Mouse (Mus musculus) midbrain, embryonic 14.5 days (tissue): ENCODE results near the gene Lhfpl2. TPM values are rescaled to one million over a fixed set of nuclear protein-coding genes. Genes with fewer than 3 reads are reported as not detected.
A peak's percentile ranks its signal among the peaks of the same experiment; 100 is the strongest.

Experiments used
- ATAC-seq: fragments of 200-750 bp; cut with Nextera tagmentation; 2 replicates; pipeline ENCODE4 v1.8.0; 2017; ENCODE audit warnings: moderate number of reproducible peaks, moderate library complexity; ENCODE audit not compliant: low FRiP score, low TSS enrichment
- DNase-seq: peaks from one replicate; pipeline ENCODE4 v3.0.0-alpha.2; 2015
- H3K27ac ChIP-seq: fragments of 300-500 bp; sonication (generic); replicated peaks from 2 replicates; pipeline ENCODE4 v1.5.1; 2014; ENCODE audit warnings: mild to moderate bottlenecking, low read depth, low read length, moderate library complexity
- H3K27me3 ChIP-seq: fragments of 300-500 bp; sonication (generic); 2 replicates; pipeline ENCODE4 v1.6.1; 2014; ENCODE audit warnings: low read length, control low read depth, mixed read lengths; ENCODE audit not compliant: control insufficient read depth, insufficient read depth
- H3K36me3 ChIP-seq: fragments of 300-500 bp; sonication (generic); 2 replicates; pipeline ENCODE4 v1.6.1; 2014; ENCODE audit warnings: low read length, control low read depth; ENCODE audit not compliant: control insufficient read depth, insufficient read depth
- H3K4me1 ChIP-seq: fragments of 300-500 bp; sonication (generic); 2 replicates; pipeline ENCODE4 v1.6.1; 2014; ENCODE audit warnings: mild to moderate bottlenecking, antibody characterized with exemption, low read length, control low read depth; ENCODE audit not compliant: control insufficient read depth, insufficient read depth
- H3K4me2 ChIP-seq: fragments of 300-500 bp; sonication (generic); 2 replicates; pipeline ENCODE4 v1.6.1; 2014; ENCODE audit warnings: mild to moderate bottlenecking, low read length, moderate library complexity
- H3K4me3 ChIP-seq: fragments of 300-500 bp; sonication (generic); replicated peaks from 2 replicates; pipeline ENCODE4 v1.5.1; 2014; ENCODE audit warnings: low read depth, low read length
- H3K9ac ChIP-seq: fragments of 300-500 bp; sonication (generic); replicated peaks from 2 replicates; pipeline ENCODE4 v1.6.1; 2014; ENCODE audit warnings: mild to moderate bottlenecking, low read length, moderate library complexity
- H3K9me3 ChIP-seq: fragments of 300-500 bp; sonication (generic); 2 replicates; pipeline ENCODE4 v1.6.1; 2016; ENCODE audit warnings: low read length, control low read depth, mixed read lengths; ENCODE audit not compliant: control insufficient read depth
- WGBS: fragments of 180-500 bp; shearing (Covaris S2); extraction: QIAGEN DNeasy Blood & Tissue Kit; methylation state at CpG from one replicate; pipeline ENCODE4 v1.1.7; 2014; 5-methylcytosine and 5-hydroxymethylcytosine counted together
- polyA plus RNA-seq: library from polyadenylated mRNA; unstranded; fragments of >200 nt; fragmentation: Nextera tagmentation; extraction: Ambion mirVana; gene quantifications from 2 replicates; pipeline ENCODE4 v1.2.1, GENCODE M21; 2014

Gene Lhfpl2
- polyA plus RNA-seq, 1 experiment from 2014 or later = 14.2 TPM

DNA sequence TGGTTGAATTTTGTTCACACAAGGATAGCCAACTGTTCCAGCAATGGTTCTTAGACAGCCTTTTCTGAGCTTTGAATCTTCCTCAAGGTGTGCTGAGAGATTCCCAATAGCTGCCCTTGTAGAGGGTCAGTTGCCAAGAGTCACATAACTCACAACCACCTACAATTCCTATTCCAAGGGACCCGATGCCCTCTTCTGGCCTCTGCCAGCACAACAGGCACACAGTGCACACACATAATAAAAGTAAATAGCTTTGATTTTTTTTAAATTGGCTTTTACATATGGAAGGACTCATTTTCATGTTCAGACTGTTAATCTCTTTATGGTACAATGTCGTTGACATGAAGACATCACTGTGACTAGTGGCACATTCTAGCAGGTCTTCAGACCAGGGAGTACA is 155.1 kb downstream of the Lhfpl2 start:
- Histone ChIP-seq H3K36me3 (peaks cover 22% of the 10 kb centered on the region), H3K27ac (no peak overlapping the region), H3K4me2 (no peak overlapping the region), H3K9ac (no peak overlapping the region), H3K4me1 (no peaks in the 10 kb centered on the region), H3K4me3 (no peak overlapping the region), H3K27me3 (no peaks in the 10 kb centered on the region), H3K9me3 (no peaks in the 10 kb centered on the region; the same call in 1 of the 2 replicates)
- DNase-seq (no peak), ATAC-seq (no peak)
- 84% methylated on average over 2 of the region's 2 CpGs for WGBS

DNA sequence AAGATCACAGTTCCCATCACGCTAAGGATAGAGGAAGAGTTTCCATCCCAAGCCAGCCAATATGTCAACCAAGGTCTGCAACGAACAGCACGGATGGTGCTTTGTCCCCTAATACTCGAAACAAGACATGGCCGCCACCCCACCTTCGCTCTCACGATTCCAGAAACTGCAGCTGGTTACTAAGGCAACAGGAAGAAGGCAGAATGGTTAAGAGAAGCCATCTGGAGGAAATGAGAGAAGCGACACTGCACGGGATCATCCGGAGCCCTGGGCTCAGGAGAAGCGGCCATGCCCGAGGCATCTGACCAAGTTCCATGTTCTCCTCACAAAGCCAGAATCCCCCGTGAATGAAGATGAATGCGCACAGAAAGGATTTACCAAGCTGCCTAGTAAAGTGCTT is 166.0 kb downstream of the Lhfpl2 start:
- peak; percentile 18 for DNase-seq
- Histone ChIP-seq H3K27me3 (no peaks in the 10 kb centered on the region), H3K27ac (no peak overlapping the region), H3K9ac (no peak overlapping the region), H3K36me3 (peaks cover 27% of the 10 kb centered on the region), H3K4me1 (no peaks in the 10 kb centered on the region), H3K4me3 (no peak overlapping the region), H3K9me3 (no peaks in the 10 kb centered on the region), H3K4me2 (no peak overlapping the region)
- ATAC-seq = no peak
- WGBS = 75% methylated on average over 14 of the region's 14 CpGs

DNA sequence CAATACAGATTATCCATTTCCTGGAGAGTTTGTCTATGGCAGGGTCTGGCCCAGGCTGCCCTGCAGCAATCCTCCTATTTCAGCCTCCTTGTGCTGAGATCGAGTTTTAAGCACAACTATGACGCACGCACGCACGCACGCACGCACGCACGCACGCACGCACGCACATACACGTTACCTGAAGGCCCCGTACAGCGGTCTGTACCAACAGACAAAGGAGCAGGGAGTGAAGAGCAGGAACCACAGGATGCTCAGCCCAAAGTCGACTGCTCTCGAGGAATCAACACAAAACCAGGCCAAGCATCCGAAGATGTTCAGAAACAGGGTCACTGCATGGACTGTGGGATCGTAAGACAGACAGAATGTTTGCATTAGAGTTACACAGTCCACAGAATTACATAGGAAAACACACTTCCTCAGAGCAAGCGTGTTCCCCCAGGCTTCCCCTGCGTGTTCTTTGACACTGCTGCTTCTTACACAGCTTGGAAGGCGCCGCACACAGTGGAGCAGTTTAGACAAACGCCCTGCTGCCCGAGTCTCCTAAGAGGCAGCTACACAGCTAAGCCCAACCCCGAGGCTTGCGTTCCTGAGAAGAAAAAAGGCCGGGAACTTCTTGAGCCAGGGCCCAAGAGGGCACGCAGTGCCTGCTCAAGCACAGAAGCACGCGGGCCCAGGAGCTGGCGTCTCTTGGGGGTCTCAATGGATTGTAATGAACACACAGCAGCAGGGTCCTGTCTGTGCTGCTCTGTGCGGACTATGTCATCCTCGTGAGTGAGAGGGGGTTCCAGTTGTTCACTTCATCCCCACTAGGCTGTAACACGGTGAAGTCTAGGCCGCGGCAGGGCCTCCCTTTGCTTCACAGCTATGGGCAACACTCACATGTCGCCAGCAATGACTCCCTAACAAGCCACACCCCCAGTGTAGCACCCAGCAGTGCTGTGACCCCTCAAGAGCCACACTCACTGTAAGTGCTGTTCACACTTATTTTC is 167.4 kb downstream of the Lhfpl2 start:
- Histone ChIP-seq H3K36me3 (peaks cover 31% of the 10 kb centered on the region), H3K27me3 (no peaks in the 10 kb centered on the region), H3K9ac (no peak overlapping the region), H3K4me1 (no peaks in the 10 kb centered on the region), H3K27ac (no peak overlapping the region), H3K9me3 (no peaks in the 10 kb centered on the region), H3K4me3 (no peak overlapping the region), H3K4me2 (no peak overlapping the region)
- DNase-seq (no peak), ATAC-seq (no peak)
- 94% methylated on average over 38 of the region's 38 CpGs for WGBS

- H3K9ac ChIP-seq = no peak overlapping the region
- no peaks in the 10 kb centered on the region for H3K27me3 ChIP-seq
- H3K9me3 ChIP-seq = no peaks in the 10 kb centered on the region
- no peaks in the 10 kb centered on the region for H3K4me1 ChIP-seq
- H3K36me3 ChIP-seq = peaks cover 18% of the 10 kb centered on the region
- WGBS = 93% methylated on average over 14 of the region's 14 CpGs
- ATAC-seq (no peak), DNase-seq (no peak)
- no peak overlapping the region for H3K27ac ChIP-seq
- H3K4me3 ChIP-seq = no peak overlapping the region
- no peak overlapping the region for H3K4me2 ChIP-seq
These were observed 174.3 kb downstream of the Lhfpl2 start for GRCm38 (mm10) chr13:94231871-94232270.

- Histone ChIP-seq H3K36me3 (no peaks in the 10 kb centered on the region), H3K4me1 (peaks cover 6% of the 10 kb centered on the region; the same call in 1 of the 2 replicates), H3K9me3 (no peaks in the 10 kb centered on the region), H3K4me2 (no peak overlapping the region), H3K27me3 (no peaks in the 10 kb centered on the region), H3K27ac (no peak overlapping the region), H3K9ac (no peak overlapping the region), H3K4me3 (no peak overlapping the region)
- 57% methylated on average over 4 of the region's 4 CpGs for WGBS
- DNase-seq = no peak
- ATAC-seq = no peak
These were observed 181.9 kb downstream of the Lhfpl2 start for GRCm38 (mm10) chr13:94239488-94239887.

DNA sequence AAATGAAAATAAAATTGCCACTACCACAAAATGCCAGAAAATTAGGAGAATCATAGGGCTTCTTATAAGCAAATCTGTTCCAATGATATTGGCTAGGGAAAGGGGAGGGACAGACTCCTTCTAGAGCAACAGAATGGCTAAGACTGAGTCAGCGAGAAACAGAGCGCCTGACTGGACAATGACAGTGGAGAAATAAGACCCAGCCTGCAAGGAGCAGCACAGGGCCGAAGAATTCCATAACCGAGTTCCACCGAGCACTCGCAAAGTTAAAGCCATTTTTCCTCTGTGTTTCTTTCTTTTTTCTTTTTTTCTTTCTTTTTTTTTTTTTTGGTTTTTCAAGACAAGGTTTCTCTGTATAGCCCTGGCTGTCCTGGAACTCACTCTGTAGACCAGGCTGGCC is 182.5 kb downstream of the Lhfpl2 start:
- Histone ChIP-seq H3K4me2 (no peak overlapping the region), H3K9me3 (no peaks in the 10 kb centered on the region), H3K4me3 (no peak overlapping the region), H3K4me1 (peaks cover 6% of the 10 kb centered on the region; the same call in 1 of the 2 replicates), H3K36me3 (no peaks in the 10 kb centered on the region), H3K27me3 (no peaks in the 10 kb centered on the region), H3K9ac (no peak overlapping the region), H3K27ac (no peak overlapping the region)
- DNase-seq (no peak), ATAC-seq (no peak)
- 86% methylated on average over 6 of the region's 6 CpGs for WGBS

DNA sequence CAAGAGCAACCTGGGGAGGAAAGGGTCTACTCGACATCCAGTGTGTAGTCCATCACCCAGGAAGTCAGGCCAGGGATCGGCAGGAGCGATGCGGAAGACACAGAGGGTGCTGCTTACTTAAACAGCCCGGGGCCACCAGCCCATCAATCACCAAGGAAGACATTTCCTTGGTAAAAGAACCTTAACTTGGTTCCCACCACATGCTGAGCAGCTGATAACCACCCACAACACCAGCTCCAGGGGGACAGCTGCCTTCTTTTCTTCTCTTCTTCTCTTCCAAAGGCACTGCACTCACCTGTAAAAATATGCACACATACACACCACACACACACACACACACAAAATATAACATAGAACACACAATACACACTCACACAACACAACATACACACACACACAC is 183.3 kb downstream of the Lhfpl2 start:
- Histone ChIP-seq H3K4me2 (no peak overlapping the region), H3K9me3 (no peaks in the 10 kb centered on the region), H3K4me1 (peaks cover 6% of the 10 kb centered on the region; the same call in 1 of the 2 replicates), H3K27ac (no peak overlapping the region), H3K9ac (no peak overlapping the region), H3K36me3 (no peaks in the 10 kb centered on the region), H3K4me3 (no peak overlapping the region), H3K27me3 (no peaks in the 10 kb centered on the region)
- no peak for DNase-seq
- ATAC-seq = no peak
- 81% methylated on average over 5 of the region's 5 CpGs for WGBS

GRCm38 (mm10) chr13:94241892-94242524 is 184.4 kb downstream of the Lhfpl2 start:
- Histone ChIP-seq H3K36me3 (no peaks in the 10 kb centered on the region), H3K4me3 (no peak overlapping the region), H3K9me3 (no peaks in the 10 kb centered on the region), H3K27me3 (no peaks in the 10 kb centered on the region), H3K9ac (no peak overlapping the region), H3K27ac (no peak overlapping the region; the same call in 1 of the 2 replicates), H3K4me2 (no peak overlapping the region), H3K4me1 (peaks cover 6% of the 10 kb centered on the region; the same call in 1 of the 2 replicates)
- no peak for DNase-seq
- WGBS = 47% methylated on average over 4 of the region's 4 CpGs
- ATAC-seq = no peak
